ENCODE assay signal across 13 mouse cellular contexts in genomic region chr4:115978911-115979310, GRCm38 (mm10). TPM values are rescaled to one million over a fixed set of nuclear protein-coding genes. Genes with fewer than 3 reads are reported as not detected.
DNase-seq lines count a peak whose midpoint lies in the region; ATAC-seq and TF ChIP-seq lines count a peak whose summit lies in the region.
"Had no signal": no experiment of that assay in that cellular context is flagged by ENCODE, and none has a peak within 500 bp of the region (broad histone marks: within the 10 kb centered on the region; RNA-seq: fewer than 3 reads in every experiment).

No protein-coding gene starts in this region.

- no peaks in the 10 kb centered on the region for H3K9me3 ChIP-seq in stomach, embryonic 16.5 days (replicated peaks; ENCODE audit: control insufficient read depth, low read length)
- H3K9me3 ChIP-seq in stomach, postnatal 0 days (ENCODE audit: control insufficient read depth, low read length): no peaks in the 10 kb centered on the region
- H3K9me3 ChIP-seq in forebrain, postnatal 0 days (ENCODE audit: low read length): no peaks in the 10 kb centered on the region
- no peaks in the 10 kb centered on the region for H3K9me3 ChIP-seq in limb, embryonic 14.5 days (ENCODE audit: control insufficient read depth, low read length)
- H3K9me3 ChIP-seq in neural tube, embryonic 15.5 days (replicated peaks): no peaks in the 10 kb centered on the region

- 24% methylated on average over 4 of the region's 4 CpGs for WGBS in stomach, embryonic 16.5 days
- 30% methylated on average over 4 of the region's 4 CpGs for WGBS in stomach, postnatal 0 days
- WGBS in forebrain, postnatal 0 days: 19% methylated on average over 4 of the region's 4 CpGs
- 4% methylated on average over 4 of the region's 4 CpGs for WGBS in limb, embryonic 14.5 days
- WGBS in neural tube, embryonic 15.5 days: 7% methylated on average over 4 of the region's 4 CpGs

- peaks cover 63% of the 10 kb centered on the region for H3K27me3 ChIP-seq in stomach, embryonic 16.5 days (ENCODE audit: control insufficient read depth, insufficient read depth, low read length)
- peaks cover 12% of the 10 kb centered on the region; the same call in 1 of the 2 replicates for H3K27me3 ChIP-seq in stomach, postnatal 0 days (ENCODE audit: control insufficient read depth, insufficient read depth, low read length)
- H3K27me3 ChIP-seq in forebrain, postnatal 0 days (ENCODE audit: insufficient read depth, low read length): peaks cover 67% of the 10 kb centered on the region
- peaks cover 70% of the 10 kb centered on the region for H3K27me3 ChIP-seq in limb, embryonic 14.5 days (ENCODE audit: control insufficient read depth, insufficient read depth, low read length)
- H3K27me3 ChIP-seq in neural tube, embryonic 15.5 days (replicated peaks): peaks cover 93% of the 10 kb centered on the region

- no peak for TF ChIP-seq EP300 in stomach, postnatal 0 days (optimal IDR thresholded peaks at IDR 0.05)

- no peak for ATAC-seq in stomach, embryonic 16.5 days (ENCODE audit: insufficient read depth, low FRiP score)
- no peak for ATAC-seq in stomach, postnatal 0 days (ENCODE audit: low FRiP score, low TSS enrichment)
- ATAC-seq in forebrain, postnatal 0 days: no peak
- ATAC-seq in limb, embryonic 14.5 days (ENCODE audit: low FRiP score, low read depth): no peak
- ATAC-seq in neural tube, embryonic 15.5 days (ENCODE audit: low FRiP score): no peak
- no peak for ATAC-seq in megakaryocyte-erythroid progenitor cell, adult 5-6 weeks (replicated peaks; ENCODE audit: low FRiP score, low TSS enrichment, poor library complexity, severe bottlenecking)

- no peak overlapping the region for H3K4me2 ChIP-seq in stomach, embryonic 16.5 days (ENCODE audit: low read depth, low read length)
- H3K4me2 ChIP-seq in stomach, postnatal 0 days (replicated peaks; ENCODE audit: low read depth): no peak overlapping the region
- peak overlapping the region; percentile 63 for H3K4me2 ChIP-seq in forebrain, postnatal 0 days (ENCODE audit: low read depth)
- H3K4me2 ChIP-seq in limb, embryonic 14.5 days (replicated peaks; ENCODE audit: low read depth, low read length, severe bottlenecking): peak overlapping the region; percentile 56; the same call in 1 of the 2 replicates
- peak overlapping the region; percentile 62 for H3K4me2 ChIP-seq in neural tube, embryonic 15.5 days

- TF ChIP-seq POLR2A in limb, embryonic 14.5 days (IDR thresholded peaks at IDR 0.05; ENCODE audit: borderline replicate concordance, extremely low read depth, insufficient read depth, insufficient read length): no peak

- no peak overlapping the region for H3K9ac ChIP-seq in stomach, embryonic 16.5 days (ENCODE audit: low read length)
- H3K9ac ChIP-seq in stomach, postnatal 0 days (ENCODE audit: low read length): no peak overlapping the region
- H3K9ac ChIP-seq in forebrain, postnatal 0 days: no peak overlapping the region
- H3K9ac ChIP-seq in limb, embryonic 14.5 days (ENCODE audit: low read depth, low read length, severe bottlenecking): peak overlapping the region; percentile 38; the same call in 1 of the 2 replicates
- H3K9ac ChIP-seq in neural tube, embryonic 15.5 days (replicated peaks): 0 out of 2 replicates have a peak overlapping the region, but pooled peaks have one; percentile 12

- no peak overlapping the region for H3K27ac ChIP-seq in stomach, embryonic 16.5 days (ENCODE audit: low read length)
- H3K27ac ChIP-seq in stomach, postnatal 0 days (replicated peaks): no peak overlapping the region
- no peak overlapping the region for H3K27ac ChIP-seq in forebrain, postnatal 0 days (ENCODE audit: low read depth, low read length)
- H3K27ac ChIP-seq in limb, embryonic 14.5 days (replicated peaks; ENCODE audit: low read depth, low read length): no peak overlapping the region
- H3K27ac ChIP-seq in neural tube, embryonic 15.5 days (replicated peaks): no peak overlapping the region

- peaks cover 7% of the 10 kb centered on the region; the same call in 1 of the 2 replicates for H3K4me1 ChIP-seq in stomach, embryonic 16.5 days (ENCODE audit: control insufficient read depth, insufficient read depth, low read length)
- peaks cover 6% of the 10 kb centered on the region; the same call in 1 of the 2 replicates for H3K4me1 ChIP-seq in stomach, postnatal 0 days (replicated peaks; ENCODE audit: control insufficient read depth, insufficient read depth)
- no peaks in the 10 kb centered on the region for H3K4me1 ChIP-seq in forebrain, postnatal 0 days (ENCODE audit: insufficient read depth)
- H3K4me1 ChIP-seq in limb, embryonic 14.5 days (ENCODE audit: control insufficient read depth, insufficient read depth, low read length): no peaks in the 10 kb centered on the region
- peaks cover 30% of the 10 kb centered on the region for H3K4me1 ChIP-seq in neural tube, embryonic 15.5 days

- TF ChIP-seq CTCF in stomach, postnatal 0 days (IDR thresholded peaks at IDR 0.05; ENCODE audit: low read depth): no peak
- no peak for TF ChIP-seq CTCF in forebrain, postnatal 0 days (IDR thresholded peaks at IDR 0.05; ENCODE audit: low read depth)

- H3K4me3 ChIP-seq in stomach, embryonic 16.5 days (replicated peaks; ENCODE audit: low read length): peak overlapping the region; percentile 32; the same call in 1 of the 2 replicates
- no peak overlapping the region; the same call in 1 of the 2 replicates for H3K4me3 ChIP-seq in stomach, postnatal 0 days (ENCODE audit: low read depth, low read length)
- H3K4me3 ChIP-seq in forebrain, postnatal 0 days (ENCODE audit: low read depth, low read length): peak overlapping the region; percentile 38; the same call in 1 of the 2 replicates
- no peak overlapping the region for H3K4me3 ChIP-seq in limb, embryonic 14.5 days (replicated peaks; ENCODE audit: low read length)
- no peak overlapping the region; the same call in 1 of the 2 replicates for H3K4me3 ChIP-seq in neural tube, embryonic 15.5 days (replicated peaks)

- DNase-seq in stomach, postnatal 0 days (ENCODE audit: low spot score): no peak
- DNase-seq in forebrain, postnatal 0 days: no peak
- no peak for DNase-seq in limb, embryonic 14.5 days (ENCODE audit: low spot score)
- no peak for DNase-seq in urinary bladder, postnatal 25 days (ENCODE audit: low spot score)
- no peak for DNase-seq in adrenal gland, adult 8-10 months
- DNase-seq: cerebellum, postnatal 14 days; kidney, adult 11 months; lung, postnatal 36 days had no signal

- no peaks in the 10 kb centered on the region for H3K36me3 ChIP-seq in stomach, embryonic 16.5 days (ENCODE audit: control insufficient read depth, insufficient read depth, low read length)
- no peaks in the 10 kb centered on the region for H3K36me3 ChIP-seq in stomach, postnatal 0 days (ENCODE audit: control insufficient read depth, insufficient read depth, low read length)
- H3K36me3 ChIP-seq in forebrain, postnatal 0 days (ENCODE audit: insufficient read depth): no peaks in the 10 kb centered on the region
- H3K36me3 ChIP-seq in limb, embryonic 14.5 days (ENCODE audit: control insufficient read depth, insufficient read depth, low read length): no peaks in the 10 kb centered on the region
- H3K36me3 ChIP-seq in neural tube, embryonic 15.5 days: no peaks in the 10 kb centered on the region

RNA-seq across cellular contexts. Expression of gene Faah, which starts 38.8 kb away (rescaled TPM):
- 14.0 and 15.9 TPM in 2 replicates for polyA plus RNA-seq in stomach, embryonic 16.5 days (2015; fragmentation: Nextera tagmentation; extraction: Ambion mirVana)
- 7.7 and 8.3 TPM in 2 replicates for polyA plus RNA-seq in stomach, postnatal 0 days (2015; fragmentation: Nextera tagmentation; extraction: Ambion mirVana)
- 28.8 and 42.7 TPM in 2 replicates for total RNA-seq in forebrain, postnatal 0 days (2014; rRNA removed)
- 22.0 and 25.4 TPM in 2 replicates for polyA plus RNA-seq in forebrain, postnatal 0 days (2015; fragmentation: Nextera tagmentation; extraction: Ambion mirVana)
- 1.7 and 1.9 TPM in 2 replicates for polyA plus RNA-seq in limb, embryonic 14.5 days (2012; rRNA removed)
- 1.9 and 2.1 TPM in 2 replicates for polyA plus RNA-seq in limb, embryonic 14.5 days (2014; fragmentation: Nextera tagmentation; extraction: Ambion mirVana)
- polyA plus RNA-seq in neural tube, embryonic 15.5 days (2015; fragmentation: Nextera tagmentation; extraction: Ambion mirVana): 18.9 and 22.8 TPM in 2 replicates
- total RNA-seq in megakaryocyte-erythroid progenitor cell, adult 5-6 weeks (2014; fragmentation: Nextera tagmentation): 1.4 and 5.0 TPM in 2 replicates
- total RNA-seq in megakaryocyte-erythroid progenitor cell, adult 5-6 weeks (2017): 0.85 and 2.3 TPM in 2 replicates
- 10 to 100 TPM in 1 of 4 experiments, 1 to 10 TPM in 3; 4.1 to 10.5 (median 6.0) TPM for total RNA-seq in adrenal gland, adult 8-10 months (2022)

RNA-seq across cellular contexts. Expression of gene Dmbx1, which starts 39.2 kb away (rescaled TPM):
- not detected in 2 replicates for polyA plus RNA-seq in stomach, embryonic 16.5 days (2015; fragmentation: Nextera tagmentation; extraction: Ambion mirVana)
- polyA plus RNA-seq in stomach, postnatal 0 days (2015; fragmentation: Nextera tagmentation; extraction: Ambion mirVana): 0.02 TPM in 1 of 2 replicates, not detected in the other
- total RNA-seq in forebrain, postnatal 0 days (2014; rRNA removed): 0.15 TPM in 1 of 2 replicates, not detected in the other
- 0.18 and 0.23 TPM in 2 replicates for polyA plus RNA-seq in forebrain, postnatal 0 days (2015; fragmentation: Nextera tagmentation; extraction: Ambion mirVana)
- polyA plus RNA-seq in limb, embryonic 14.5 days (2012; rRNA removed): 0.05 and 0.09 TPM in 2 replicates
- polyA plus RNA-seq in limb, embryonic 14.5 days (2014; fragmentation: Nextera tagmentation; extraction: Ambion mirVana): not detected in 2 replicates
- 1.2 and 2.1 TPM in 2 replicates for polyA plus RNA-seq in neural tube, embryonic 15.5 days (2015; fragmentation: Nextera tagmentation; extraction: Ambion mirVana)
- not detected in 2 replicates for total RNA-seq in megakaryocyte-erythroid progenitor cell, adult 5-6 weeks (2014; fragmentation: Nextera tagmentation)
- not detected in 2 replicates for total RNA-seq in megakaryocyte-erythroid progenitor cell, adult 5-6 weeks (2017)
- total RNA-seq in adrenal gland, adult 8-10 months (2022): not detected
- total RNA-seq: liver, adult 2 months had no signal
- polyA plus RNA-seq: gonadal fat pad, adult 2 months; liver, adult 2 months had no signal

Comparison
In these comparisons a context has a peak if more than half of its experiments do, and no peak if none do; other contexts are left out.
1. H3K4me3 ChIP-seq: peak in stomach, embryonic 16.5 days (single experiment) and forebrain, postnatal 0 days (single experiment); none in stomach, postnatal 0 days (single experiment), limb, embryonic 14.5 days (single experiment) and neural tube, embryonic 15.5 days (single experiment).
2. H3K4me2 ChIP-seq: peak in forebrain, postnatal 0 days (single experiment), limb, embryonic 14.5 days (single experiment) and neural tube, embryonic 15.5 days (single experiment); none in stomach, embryonic 16.5 days (single experiment) and stomach, postnatal 0 days (single experiment).
3. H3K9ac ChIP-seq: peak in limb, embryonic 14.5 days (single experiment) and neural tube, embryonic 15.5 days (single experiment); none in stomach, embryonic 16.5 days (single experiment), stomach, postnatal 0 days (single experiment) and forebrain, postnatal 0 days (single experiment).